Mouse (Mus musculus): ENCODE measurements around the gene Kansl1.

GRCm38 (mm10) chr11:104293241-104293640, 175.4 kb downstream of the Kansl1 start:
- TF ChIP-seq CTCF (IDR thresholded peaks at IDR 0.05; ENCODE audit: insufficient read depth, low read depth, low read length) (no peak), POLR2A (IDR thresholded peaks at IDR 0.05; ENCODE audit: insufficient read depth, low read depth, low read length) (no peak)
